Mouse (Mus musculus): ENCODE data around the gene Fubp3. TPM values are rescaled to one million over a fixed set of nuclear protein-coding genes. Genes with fewer than 3 reads are reported as not detected.
A peak's percentile ranks its signal among the peaks of the same experiment; 100 is the strongest.

The Fubp3 gene
- polyA plus RNA-seq, 1 experiment from 2014 or later: 81.8 TPM

DNA sequence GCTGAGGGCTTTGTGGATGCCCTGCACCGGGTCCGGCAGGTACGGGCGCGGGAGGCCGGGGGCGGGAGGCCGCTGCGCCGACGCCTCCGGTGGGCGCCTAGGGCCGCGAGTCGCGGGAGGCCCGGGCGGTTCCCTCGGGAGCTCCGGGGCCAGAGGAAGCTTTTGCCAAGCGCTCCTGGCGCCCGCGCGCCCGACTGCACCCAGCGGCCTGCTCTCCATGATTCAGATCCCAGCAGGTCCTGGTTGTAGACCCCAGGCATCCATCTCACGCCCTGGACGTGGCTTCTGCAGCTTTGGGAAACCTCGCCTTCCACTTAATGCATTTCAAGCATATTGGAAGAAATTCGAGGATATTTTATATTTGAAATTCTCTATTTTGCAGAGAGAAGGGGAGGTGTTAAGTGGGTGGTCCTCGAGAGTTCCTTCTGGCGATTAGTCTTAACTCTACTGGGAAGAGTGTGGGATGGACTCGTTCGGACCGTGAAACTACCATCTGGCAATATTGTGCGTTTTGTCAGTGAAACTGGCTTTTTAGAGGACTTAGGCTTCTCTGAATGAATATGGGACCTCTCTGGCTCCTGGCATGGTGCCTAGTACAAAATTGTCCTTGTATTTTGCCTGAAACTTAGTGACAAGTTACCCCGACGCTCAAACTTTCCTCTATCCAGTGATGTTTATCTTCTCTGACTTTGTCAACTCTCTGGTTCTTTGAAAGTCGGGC is 624 bp downstream of the Fubp3 start:
- Histone ChIP-seq H3K36me3 (no peaks in the 10 kb centered on the region), H3K9me3 (no peaks in the 10 kb centered on the region), H3K4me2 (replicated peaks) (peak overlapping the region; percentile 90), H3K27ac (peak overlapping the region; percentile 90), H3K9ac (peak overlapping the region; percentile 99), H3K27me3 (replicated peaks) (no peaks in the 10 kb centered on the region), H3K4me1 (replicated peaks) (peaks cover 12% of the 10 kb centered on the region), H3K4me3 (replicated peaks) (peak overlapping the region; percentile 99)
- ATAC-seq: no peak; the same call in 1 of the 2 replicates
- under 1% methylated on average over 41 of the region's 41 CpGs for WGBS

DNA sequence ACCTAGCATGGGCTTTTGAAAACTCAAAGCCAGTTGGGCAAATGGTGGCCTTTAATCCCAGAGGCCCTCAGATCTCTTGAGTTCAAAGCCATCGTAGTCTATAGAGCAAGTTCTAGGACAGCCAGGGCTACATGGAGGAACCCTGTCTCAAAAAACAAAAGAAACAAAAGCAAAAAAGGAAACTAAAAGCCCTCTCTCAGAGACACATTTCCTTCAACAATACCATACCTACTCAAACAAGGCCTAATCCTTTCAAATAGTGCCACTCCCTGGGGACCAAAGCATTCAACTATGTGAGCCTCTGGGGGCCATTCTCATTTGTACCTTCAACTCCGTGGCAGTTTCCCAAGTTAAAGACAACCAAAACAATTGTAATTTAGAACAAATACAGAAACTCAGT is 9.2 kb downstream of the Fubp3 start:
- no peak for ATAC-seq
- Histone ChIP-seq H3K4me1 (replicated peaks) (no peaks in the 10 kb centered on the region), H3K9me3 (no peaks in the 10 kb centered on the region), H3K9ac (no peak overlapping the region), H3K4me2 (replicated peaks) (no peak overlapping the region), H3K27me3 (replicated peaks) (no peaks in the 10 kb centered on the region), H3K4me3 (replicated peaks) (no peak overlapping the region), H3K27ac (no peak overlapping the region), H3K36me3 (peaks cover 16% of the 10 kb centered on the region; the same call in 1 of the 2 replicates)
- 68% methylated on average over 2 of the region's 2 CpGs for WGBS

DNA sequence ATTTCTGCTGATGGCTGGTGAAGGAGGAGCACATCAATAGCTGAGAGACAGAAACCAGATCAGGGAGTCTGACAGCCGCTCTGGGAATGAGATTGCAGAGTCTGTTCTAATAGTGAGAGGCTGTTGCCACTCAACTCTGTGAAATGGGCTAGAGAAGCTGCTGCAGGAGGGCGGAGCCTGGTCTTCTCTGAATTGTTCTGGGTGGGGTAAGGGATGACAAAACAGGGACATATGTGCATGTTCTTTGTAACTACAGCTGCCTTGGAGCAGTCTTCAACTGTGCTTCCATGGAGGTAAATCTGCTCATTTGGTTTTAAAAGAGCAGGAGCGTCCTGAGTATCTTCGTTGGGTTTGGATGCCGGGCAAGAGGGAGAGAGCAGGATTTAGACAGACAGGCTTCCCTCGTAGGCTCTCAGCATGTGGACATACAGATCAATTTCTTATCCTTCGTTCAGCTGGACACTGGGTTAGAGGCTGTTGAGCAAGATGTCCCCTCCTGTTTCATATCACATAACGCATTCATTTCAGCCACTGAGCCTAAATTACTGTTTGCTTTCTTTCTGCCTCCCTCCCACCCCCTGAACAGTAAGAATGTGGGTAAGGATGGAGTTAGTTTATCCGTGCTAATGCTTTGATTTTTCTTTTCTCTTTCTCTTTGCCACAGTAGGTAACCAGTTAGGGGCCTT is 19.5 kb downstream of the Fubp3 start:
- Histone ChIP-seq H3K36me3 (peaks cover 22% of the 10 kb centered on the region), H3K4me1 (replicated peaks) (no peaks in the 10 kb centered on the region), H3K27me3 (replicated peaks) (no peaks in the 10 kb centered on the region), H3K27ac (no peak overlapping the region), H3K4me2 (replicated peaks) (no peak overlapping the region), H3K9me3 (no peaks in the 10 kb centered on the region), H3K4me3 (replicated peaks) (no peak overlapping the region), H3K9ac (no peak overlapping the region)
- ATAC-seq: no peak
- WGBS: 77% methylated on average over 9 of the region's 9 CpGs

DNA sequence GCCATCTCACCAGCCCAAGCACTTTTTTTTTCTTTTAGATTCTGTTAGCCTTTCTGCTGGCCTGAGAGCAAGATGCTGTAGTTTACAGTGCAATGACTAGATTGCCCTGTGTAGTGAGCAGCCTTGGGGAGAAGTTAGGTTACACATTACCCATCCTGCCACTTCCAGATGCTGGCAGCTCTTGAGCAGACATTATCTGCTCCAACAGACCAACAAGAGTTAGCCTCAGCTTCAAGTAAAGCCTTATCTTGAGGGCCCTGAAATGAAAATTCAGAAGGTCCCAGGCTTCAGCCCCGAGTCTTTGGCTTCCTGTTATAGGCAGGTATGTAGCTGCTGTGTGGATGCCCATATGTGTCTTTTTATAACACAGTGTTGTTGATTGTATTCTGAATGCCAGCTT is 35.1 kb downstream of the Fubp3 start:
- H3K9ac ChIP-seq: no peak overlapping the region
- H3K4me3 ChIP-seq (replicated peaks): no peak overlapping the region
- H3K4me1 ChIP-seq (replicated peaks): no peaks in the 10 kb centered on the region
- ATAC-seq: no peak
- H3K4me2 ChIP-seq (replicated peaks): no peak overlapping the region
- H3K36me3 ChIP-seq: peaks cover 59% of the 10 kb centered on the region
- no peak overlapping the region for H3K27ac ChIP-seq
- no peaks in the 10 kb centered on the region for H3K27me3 ChIP-seq (replicated peaks)
- 80% methylated on average over 1 of the region's 1 CpGs for whole genome bisulfite sequencing
- H3K9me3 ChIP-seq: no peaks in the 10 kb centered on the region

DNA sequence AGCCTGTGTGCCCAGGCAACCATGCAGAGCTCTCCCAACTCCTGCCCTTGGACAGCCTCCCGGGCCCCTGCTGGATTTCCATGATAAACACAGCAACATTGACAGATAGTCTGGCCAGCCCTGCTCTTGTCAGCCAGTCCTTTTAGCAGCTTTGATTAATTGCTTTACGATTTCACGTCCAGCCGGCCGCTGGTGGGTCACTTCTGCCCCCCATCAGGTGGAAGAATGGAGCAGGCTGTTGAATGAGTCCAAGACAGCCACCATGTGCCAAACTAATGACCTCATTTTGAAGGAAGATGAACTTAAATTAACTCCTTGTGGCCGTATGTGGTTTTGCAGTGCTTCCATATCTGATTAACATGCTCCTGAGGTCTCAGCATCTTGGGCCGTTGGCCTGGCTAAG is 37.4 kb downstream of the Fubp3 start:
- peaks cover 62% of the 10 kb centered on the region for H3K36me3 ChIP-seq
- H3K27ac ChIP-seq: no peak overlapping the region
- no peaks in the 10 kb centered on the region for H3K27me3 ChIP-seq (replicated peaks)
- H3K4me1 ChIP-seq (replicated peaks): no peaks in the 10 kb centered on the region
- ATAC-seq: no peak
- 18% methylated on average over 7 of the region's 7 CpGs for WGBS
- H3K9me3 ChIP-seq: no peaks in the 10 kb centered on the region
- no peak overlapping the region for H3K4me2 ChIP-seq (replicated peaks)
- no peak overlapping the region for H3K4me3 ChIP-seq (replicated peaks)
- no peak overlapping the region for H3K9ac ChIP-seq

DNA sequence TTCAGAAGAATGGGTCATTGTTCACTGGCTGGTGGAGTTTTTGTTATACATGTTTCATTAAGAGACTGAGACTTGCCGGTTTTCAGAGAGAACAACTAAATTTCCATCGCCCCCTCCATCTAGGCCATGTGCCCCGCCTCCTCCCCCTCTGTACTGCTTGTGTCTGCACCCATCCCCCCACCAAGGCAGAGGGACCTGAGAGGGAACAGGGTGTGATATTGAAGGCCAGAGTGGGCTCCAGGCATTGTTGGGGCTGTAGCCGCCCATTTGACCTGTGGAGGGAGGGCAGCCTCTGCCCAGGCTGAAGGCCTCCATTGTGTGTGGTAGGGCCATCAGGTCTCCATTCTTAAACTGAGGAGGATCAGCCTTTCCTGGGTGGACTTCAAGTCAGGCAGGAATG is 38.5 kb downstream of the Fubp3 start:
- 75% methylated on average over 4 of the region's 4 CpGs for WGBS
- Histone ChIP-seq H3K4me2 (replicated peaks) (no peak overlapping the region), H3K9ac (no peak overlapping the region), H3K4me1 (replicated peaks) (no peaks in the 10 kb centered on the region), H3K36me3 (peaks cover 60% of the 10 kb centered on the region), H3K9me3 (no peaks in the 10 kb centered on the region), H3K27ac (no peak overlapping the region), H3K4me3 (replicated peaks) (no peak overlapping the region), H3K27me3 (replicated peaks) (no peaks in the 10 kb centered on the region)
- no peak for ATAC-seq

DNA sequence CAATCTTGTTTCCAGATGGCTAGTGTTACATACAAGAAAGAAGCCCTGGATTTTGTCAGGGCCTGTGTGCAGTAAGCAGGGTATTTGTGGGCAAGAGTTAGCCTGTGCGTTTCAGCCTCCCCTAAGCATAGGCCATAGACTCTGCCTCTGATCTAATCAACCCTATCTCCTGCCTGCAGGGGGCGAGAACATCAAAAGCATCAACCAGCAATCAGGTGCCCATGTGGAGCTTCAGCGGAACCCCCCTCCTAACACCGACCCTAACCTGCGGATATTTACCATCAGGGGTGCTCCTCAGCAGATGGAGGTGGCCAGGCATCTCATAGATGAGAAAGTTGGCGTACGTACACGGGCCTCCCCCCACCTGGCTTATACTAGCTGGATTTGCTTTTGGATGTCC is 38.9 kb downstream of the Fubp3 start:
- WGBS: 80% methylated on average over 8 of the region's 8 CpGs
- H3K4me2 ChIP-seq (replicated peaks): no peak overlapping the region
- no peaks in the 10 kb centered on the region for H3K4me1 ChIP-seq (replicated peaks)
- H3K9ac ChIP-seq: no peak overlapping the region
- no peak for ATAC-seq
- peaks cover 56% of the 10 kb centered on the region for H3K36me3 ChIP-seq
- H3K9me3 ChIP-seq: no peaks in the 10 kb centered on the region
- H3K27ac ChIP-seq: no peak overlapping the region
- no peak overlapping the region for H3K4me3 ChIP-seq (replicated peaks)
- H3K27me3 ChIP-seq (replicated peaks): no peaks in the 10 kb centered on the region

DNA sequence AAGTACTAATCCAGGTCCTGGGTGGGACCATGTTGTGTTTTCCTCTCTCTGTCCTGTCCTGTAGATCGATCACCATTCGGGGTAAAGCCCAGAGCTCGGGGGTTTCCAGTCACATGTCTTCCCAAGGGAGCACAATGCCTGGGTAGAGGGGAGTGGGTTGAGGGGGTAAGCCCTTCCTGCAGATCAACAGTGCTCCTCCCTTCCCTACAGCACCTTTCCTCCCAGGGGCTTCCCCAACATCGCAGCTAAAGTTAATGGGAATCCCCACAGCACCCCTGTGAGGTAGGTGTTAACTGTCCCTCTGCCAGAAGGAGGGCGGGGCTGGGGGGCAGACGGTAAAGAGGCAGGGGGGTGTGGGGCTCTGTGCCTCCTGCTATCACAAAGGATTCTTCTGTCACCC is 40.2 kb downstream of the Fubp3 start:
- Histone ChIP-seq H3K9ac (no peak overlapping the region), H3K27me3 (replicated peaks) (no peaks in the 10 kb centered on the region), H3K9me3 (no peaks in the 10 kb centered on the region), H3K27ac (no peak overlapping the region), H3K4me2 (replicated peaks) (no peak overlapping the region), H3K4me3 (replicated peaks) (no peak overlapping the region), H3K4me1 (replicated peaks) (no peaks in the 10 kb centered on the region), H3K36me3 (peaks cover 51% of the 10 kb centered on the region)
- 74% methylated on average over 6 of the region's 6 CpGs for WGBS
- ATAC-seq: no peak

DNA sequence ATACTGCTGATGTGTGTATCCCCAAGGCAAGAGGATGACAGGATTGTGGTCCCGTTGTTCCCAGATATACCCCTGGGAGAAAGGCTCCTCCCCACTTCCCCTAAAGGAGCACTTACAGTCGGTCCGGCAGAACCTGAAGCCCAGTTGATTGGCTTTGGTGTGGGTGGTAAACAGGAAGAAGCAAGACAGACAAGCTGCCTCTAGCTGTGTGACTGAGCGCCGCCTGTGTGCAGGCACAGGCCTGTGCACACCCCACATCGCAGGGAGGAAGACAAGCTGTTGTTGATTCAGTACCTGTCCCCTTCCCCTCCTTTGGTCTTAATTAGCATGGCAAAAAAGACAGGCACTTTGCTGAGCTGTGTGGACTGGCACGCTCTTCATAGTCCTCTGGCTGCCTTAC is 41.3 kb downstream of the Fubp3 start:
- Histone ChIP-seq H3K9ac (no peak overlapping the region), H3K4me2 (replicated peaks) (no peak overlapping the region), H3K9me3 (no peaks in the 10 kb centered on the region), H3K4me1 (replicated peaks) (no peaks in the 10 kb centered on the region), H3K27me3 (replicated peaks) (no peaks in the 10 kb centered on the region), H3K27ac (no peak overlapping the region), H3K36me3 (peaks cover 39% of the 10 kb centered on the region), H3K4me3 (replicated peaks) (no peak overlapping the region)
- ATAC-seq: no peak
- WGBS: 85% methylated on average over 7 of the region's 7 CpGs

DNA sequence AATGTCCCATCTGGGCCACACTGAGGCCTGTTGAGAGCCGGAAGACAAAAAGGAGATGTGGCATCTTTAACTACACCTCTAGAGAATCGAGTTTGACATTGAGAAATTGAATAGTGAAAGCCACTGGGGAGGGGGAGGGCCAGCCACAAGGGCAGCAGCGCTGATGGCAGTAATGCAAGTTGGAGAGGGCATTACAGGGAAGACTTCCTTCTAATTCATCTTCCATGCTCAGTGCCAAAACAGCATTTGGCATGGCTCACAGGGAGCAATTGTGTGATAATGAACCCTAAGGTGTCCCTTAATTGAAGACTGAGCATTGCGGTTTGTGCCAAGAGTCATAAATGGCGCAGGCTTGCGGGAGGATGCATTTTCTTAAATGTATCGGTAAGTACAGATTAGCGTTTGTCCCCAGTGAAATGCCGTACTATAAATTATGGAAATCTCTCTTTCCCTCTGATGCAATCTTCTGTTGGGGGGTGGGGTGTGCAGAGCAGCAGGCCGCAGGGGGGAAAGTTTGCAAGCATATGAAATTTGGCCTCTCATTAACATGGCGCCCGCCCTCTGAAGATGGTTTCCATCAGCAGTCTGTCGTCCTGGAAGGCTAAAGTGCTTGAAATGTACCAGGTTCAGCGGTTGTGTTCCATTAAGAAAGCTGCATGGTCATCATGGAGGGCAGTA is 46.2 kb downstream of the Fubp3 start:
- H3K9me3 ChIP-seq: no peaks in the 10 kb centered on the region
- no peak for ATAC-seq
- no peaks in the 10 kb centered on the region for H3K27me3 ChIP-seq (replicated peaks)
- H3K4me1 ChIP-seq (replicated peaks): no peaks in the 10 kb centered on the region
- H3K4me3 ChIP-seq (replicated peaks): no peak overlapping the region
- WGBS: 82% methylated on average over 14 of the region's 14 CpGs
- H3K27ac ChIP-seq: no peak overlapping the region
- peaks cover 12% of the 10 kb centered on the region for H3K36me3 ChIP-seq
- H3K4me2 ChIP-seq (replicated peaks): no peak overlapping the region
- no peak overlapping the region for H3K9ac ChIP-seq

DNA sequence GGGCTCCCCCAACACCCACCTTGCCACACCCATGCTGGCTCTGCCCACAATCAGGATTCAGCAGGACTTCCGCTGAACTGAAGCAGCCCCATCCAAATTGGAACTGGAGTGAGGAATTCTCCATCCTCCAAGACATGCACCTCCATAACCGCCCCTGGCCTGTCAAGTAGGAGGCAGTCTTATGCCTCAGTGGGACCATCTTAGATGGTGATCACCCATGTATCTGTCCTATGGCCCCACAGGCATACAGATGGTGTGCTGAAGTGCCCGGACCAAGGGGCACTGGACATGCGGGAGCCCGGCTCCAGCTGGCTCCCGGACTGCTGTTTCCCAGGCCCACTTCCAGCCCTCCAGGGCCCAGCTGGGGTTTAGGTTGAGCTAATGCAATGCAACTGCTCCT is 46.8 kb downstream of the Fubp3 start:
- 90% methylated on average over 6 of the region's 6 CpGs for WGBS
- no peak overlapping the region for H3K9ac ChIP-seq
- H3K4me3 ChIP-seq (replicated peaks): no peak overlapping the region
- no peak overlapping the region for H3K4me2 ChIP-seq (replicated peaks)
- no peaks in the 10 kb centered on the region for H3K27me3 ChIP-seq (replicated peaks)
- no peaks in the 10 kb centered on the region for H3K9me3 ChIP-seq
- H3K4me1 ChIP-seq (replicated peaks): no peaks in the 10 kb centered on the region
- peaks cover 12% of the 10 kb centered on the region for H3K36me3 ChIP-seq
- H3K27ac ChIP-seq: no peak overlapping the region
- no peak for ATAC-seq

DNA sequence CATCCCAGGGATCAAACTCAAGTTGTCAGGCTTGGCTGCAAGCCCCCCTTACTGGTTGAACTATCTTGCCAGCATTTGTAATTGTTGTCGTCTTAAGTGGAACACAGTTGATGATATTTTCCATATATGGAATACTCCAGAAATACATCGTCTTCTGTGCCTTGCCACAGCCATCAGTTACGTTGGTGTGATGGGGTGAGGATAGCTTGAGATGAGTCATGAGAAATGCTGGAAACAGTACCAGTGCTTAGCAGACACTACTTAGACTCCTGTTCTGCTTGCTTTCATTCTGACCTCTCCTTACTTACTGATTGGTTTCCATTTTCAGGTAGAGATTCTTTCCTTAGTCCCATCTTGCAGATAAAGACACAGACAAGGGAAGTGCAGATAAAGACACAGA is 61.1 kb downstream of the Fubp3 start:
- Histone ChIP-seq H3K4me2 (replicated peaks) (no peak overlapping the region), H3K9ac (no peak overlapping the region), H3K27ac (no peak overlapping the region), H3K36me3 (no peaks in the 10 kb centered on the region), H3K4me3 (replicated peaks) (no peak overlapping the region), H3K27me3 (replicated peaks) (peaks cover 71% of the 10 kb centered on the region), H3K9me3 (no peaks in the 10 kb centered on the region), H3K4me1 (replicated peaks) (peaks cover 22% of the 10 kb centered on the region)
- no peak for ATAC-seq
- 54% methylated on average over 3 of the region's 3 CpGs for WGBS
